Mouse (Mus musculus): ENCODE data around the gene Dll4. TPM values are rescaled to one million over a fixed set of nuclear protein-coding genes. Genes with fewer than 3 reads are reported as not detected.
A peak's percentile ranks its signal among the peaks of the same experiment; 100 is the strongest.

The Dll4 gene
- total RNA-seq, 2 experiments from 2014 or later = 19.5 to 22.3 TPM

GRCm38 (mm10) chr2:119304391-119304790 is 21.2 kb upstream of the Dll4 start:
- intact Hi-C loops (cut with DNase I) = no loop called here
- no peak for DNase-seq

GRCm38 (mm10) chr2:119304798-119305208 is 20.8 kb upstream of the Dll4 start:
- intact Hi-C loops (cut with DNase I) = no loop called here
- DNase-seq = peak; percentile 56 to 64

GRCm38 (mm10) chr2:119311544-119311943 is 14.0 kb upstream of the Dll4 start:
- intact Hi-C loops (cut with DNase I) = no loop called here
- peak in 1 of 2 experiments; percentile 37 for DNase-seq

- intact Hi-C loops (cut with DNase I) = no loop called here
- no peak for DNase-seq
These were observed 13.1 kb upstream of the Dll4 start for GRCm38 (mm10) chr2:119312380-119312958.

- intact Hi-C loops (cut with DNase I) = no loop called here
These were observed 11.7 kb upstream of the Dll4 start for GRCm38 (mm10) chr2:119313780-119314479.

GRCm38 (mm10) chr2:119314742-119315310 is 10.8 kb upstream of the Dll4 start:
- DNase-seq = no peak
- intact Hi-C loops (cut with DNase I) = no loop called here

More at GRCm38 (mm10) chr2:119313780-119314479, 11.7 kb upstream of the Dll4 start:
- DNase-seq = no peak

DNA sequence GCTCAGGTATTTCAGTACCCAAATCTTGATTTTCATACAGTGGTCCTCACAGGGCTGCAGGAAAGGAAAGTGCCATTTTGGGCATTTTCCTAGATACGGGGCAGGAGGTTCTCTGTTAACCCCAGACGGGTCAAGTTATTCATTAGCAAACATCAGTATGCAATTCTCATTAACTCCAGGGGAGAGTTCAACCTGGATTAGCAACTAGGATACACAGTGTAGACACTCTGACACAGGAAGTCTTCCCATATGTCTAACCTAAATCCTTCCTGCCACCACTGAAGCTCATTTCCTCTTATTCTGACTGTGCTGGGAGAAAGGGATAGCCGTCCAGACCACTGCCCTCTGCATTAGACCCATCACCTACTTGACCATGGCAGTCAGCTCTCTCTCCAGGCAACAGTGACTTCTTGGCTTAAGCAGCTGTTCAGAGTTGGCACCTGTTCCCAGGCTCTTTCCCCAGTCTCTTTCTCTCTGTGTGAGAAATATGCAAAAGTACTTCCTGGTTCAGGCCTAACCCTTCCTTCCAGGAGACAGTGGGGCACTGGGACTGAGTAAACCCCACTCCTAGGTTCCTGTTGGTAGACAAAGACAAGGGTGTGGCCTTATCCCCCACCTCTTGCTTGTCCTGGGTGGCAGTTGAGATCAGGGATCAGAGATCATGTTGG is 7.4 kb upstream of the Dll4 start:
- intact Hi-C loops (cut with DNase I) = no loop called here
- no peak for DNase-seq

DNA sequence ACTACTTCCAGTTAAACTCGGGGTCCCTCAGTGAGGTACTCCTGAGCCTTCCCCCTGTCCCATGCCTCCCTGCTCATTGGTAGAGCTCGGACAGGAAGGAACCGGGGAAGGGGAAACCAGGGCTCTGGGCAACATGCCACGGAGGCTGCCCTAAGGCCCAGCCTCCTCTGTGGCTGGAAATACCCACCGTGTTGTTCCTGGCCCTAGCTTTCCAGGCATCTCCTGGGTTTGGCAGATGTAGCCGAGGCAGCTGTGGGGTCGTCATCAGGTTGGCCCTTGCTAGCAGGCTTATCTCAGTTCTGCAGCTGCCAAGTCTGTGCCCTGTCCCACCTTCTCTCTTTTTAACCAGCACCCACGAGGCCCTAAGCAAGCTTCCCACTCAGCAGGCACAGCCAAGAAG is 5.0 kb upstream of the Dll4 start:
- intact Hi-C loops (cut with DNase I) = no loop called here
- no peak for DNase-seq

GRCm38 (mm10) chr2:119321771-119322586 is 3.6 kb upstream of the Dll4 start:
- DNase-seq = no peak
- intact Hi-C loops (cut with DNase I) = no loop called here

DNA sequence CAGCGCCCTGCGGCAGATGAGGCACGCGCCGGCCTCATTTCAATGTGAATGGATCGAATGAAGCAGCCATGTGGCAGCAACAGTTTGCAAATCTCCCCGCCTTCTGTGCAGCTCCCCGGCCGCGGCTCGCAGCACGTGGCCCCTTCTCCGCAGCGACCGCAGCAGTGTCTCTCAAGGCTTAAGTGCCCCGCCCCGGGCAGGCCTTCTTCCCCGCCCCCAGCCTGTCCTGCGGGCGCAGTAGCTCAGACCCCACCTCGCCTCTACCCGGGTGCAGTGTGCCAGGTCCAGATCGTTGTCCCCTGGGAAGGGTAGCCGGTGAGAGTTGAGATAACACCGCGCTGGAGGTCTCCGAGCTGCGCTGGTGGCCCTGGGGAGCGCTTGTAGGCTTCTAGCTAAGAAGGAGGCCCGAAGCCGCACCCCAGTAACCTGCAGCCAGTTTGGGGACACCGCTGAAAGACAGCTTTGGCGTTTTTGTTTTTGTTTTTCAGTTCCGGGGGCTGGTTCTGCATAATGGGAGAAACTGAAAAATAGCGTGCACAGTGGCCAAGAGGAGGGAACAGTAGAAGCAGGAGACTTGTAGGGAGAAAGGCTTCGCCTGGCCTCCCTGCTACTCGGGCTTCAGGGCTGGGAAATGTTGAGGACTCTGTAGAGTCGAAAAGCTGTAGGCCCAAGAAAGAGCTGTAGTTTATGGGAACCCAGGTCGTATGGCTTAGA is 2.8 kb upstream of the Dll4 start:
- intact Hi-C loops (cut with DNase I) = no loop called here
- no peak for DNase-seq

DNA sequence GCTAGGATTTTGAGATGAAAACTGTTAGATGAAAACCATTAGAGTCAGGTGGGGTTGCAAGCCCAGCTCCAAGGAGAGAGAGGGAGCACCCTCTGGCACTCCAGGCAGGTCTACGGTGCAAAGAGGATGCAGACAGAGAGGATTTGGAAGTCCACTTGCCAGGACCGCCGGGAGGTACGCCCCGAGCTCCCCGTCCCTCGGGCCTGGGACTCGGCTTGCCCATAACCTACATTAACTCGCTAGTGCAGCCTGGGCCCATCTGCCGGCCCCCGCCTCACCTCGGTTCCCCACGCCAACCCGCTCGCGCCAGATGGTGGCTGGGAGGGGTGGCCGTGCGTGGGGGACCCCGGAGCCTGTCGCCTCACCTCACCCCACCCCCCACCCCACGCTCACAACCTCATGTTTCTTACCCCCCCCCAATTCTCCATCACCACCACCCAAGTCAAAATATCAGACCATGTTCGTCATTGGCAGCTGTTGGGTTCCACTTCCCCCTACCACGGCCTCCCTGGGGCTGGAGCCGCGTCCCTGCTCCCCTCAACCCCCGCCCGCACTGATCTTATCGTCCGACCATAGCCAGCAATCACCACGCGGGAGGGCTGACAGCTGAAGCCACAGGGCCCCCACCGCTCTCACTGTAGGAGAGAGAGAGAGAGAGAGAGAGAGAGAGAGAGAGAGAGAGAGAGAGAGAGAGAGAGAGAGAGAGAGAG is 1.6 kb upstream of the Dll4 start:
- no peak for DNase-seq
- intact Hi-C loops (cut with DNase I) = no loop called here

DNA sequence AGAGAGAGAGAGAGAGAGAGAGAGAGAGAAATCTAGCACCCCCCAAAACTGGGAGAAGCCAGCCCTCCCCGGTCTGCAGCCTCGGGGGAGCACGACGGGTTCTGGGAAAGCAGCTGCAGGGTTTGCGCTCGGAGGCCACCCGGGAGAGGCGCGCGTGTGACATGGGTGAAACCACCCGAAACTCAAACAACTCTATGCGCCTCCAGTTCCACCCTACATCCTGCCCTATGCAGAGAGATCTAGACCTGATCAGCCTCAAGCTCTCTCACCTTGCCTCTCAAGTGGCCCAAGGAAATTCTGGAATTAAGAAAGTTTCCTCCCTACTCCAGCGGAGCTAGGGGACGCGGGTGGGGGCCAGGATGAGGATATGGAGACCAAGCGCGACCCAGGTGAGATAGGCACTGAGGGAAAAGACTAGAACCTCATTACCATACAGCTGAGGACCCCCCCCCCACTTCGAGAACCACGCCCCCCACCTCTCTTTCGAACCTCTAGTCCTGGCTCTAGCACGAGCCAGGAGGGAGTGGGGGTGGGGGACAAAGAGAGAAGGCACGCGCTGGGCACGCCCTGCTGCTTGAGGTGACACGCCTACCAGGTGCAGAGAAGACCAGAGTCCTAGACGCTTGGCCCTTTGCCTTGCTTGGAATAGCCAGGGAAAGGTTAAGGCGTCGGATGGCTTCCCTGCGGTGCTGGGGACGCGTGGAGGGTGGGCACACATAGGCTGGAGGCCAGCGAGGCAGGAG is 837 bp upstream of the Dll4 start:
- intact Hi-C loops (cut with DNase I) = no loop called here
- DNase-seq = no peak

DNA sequence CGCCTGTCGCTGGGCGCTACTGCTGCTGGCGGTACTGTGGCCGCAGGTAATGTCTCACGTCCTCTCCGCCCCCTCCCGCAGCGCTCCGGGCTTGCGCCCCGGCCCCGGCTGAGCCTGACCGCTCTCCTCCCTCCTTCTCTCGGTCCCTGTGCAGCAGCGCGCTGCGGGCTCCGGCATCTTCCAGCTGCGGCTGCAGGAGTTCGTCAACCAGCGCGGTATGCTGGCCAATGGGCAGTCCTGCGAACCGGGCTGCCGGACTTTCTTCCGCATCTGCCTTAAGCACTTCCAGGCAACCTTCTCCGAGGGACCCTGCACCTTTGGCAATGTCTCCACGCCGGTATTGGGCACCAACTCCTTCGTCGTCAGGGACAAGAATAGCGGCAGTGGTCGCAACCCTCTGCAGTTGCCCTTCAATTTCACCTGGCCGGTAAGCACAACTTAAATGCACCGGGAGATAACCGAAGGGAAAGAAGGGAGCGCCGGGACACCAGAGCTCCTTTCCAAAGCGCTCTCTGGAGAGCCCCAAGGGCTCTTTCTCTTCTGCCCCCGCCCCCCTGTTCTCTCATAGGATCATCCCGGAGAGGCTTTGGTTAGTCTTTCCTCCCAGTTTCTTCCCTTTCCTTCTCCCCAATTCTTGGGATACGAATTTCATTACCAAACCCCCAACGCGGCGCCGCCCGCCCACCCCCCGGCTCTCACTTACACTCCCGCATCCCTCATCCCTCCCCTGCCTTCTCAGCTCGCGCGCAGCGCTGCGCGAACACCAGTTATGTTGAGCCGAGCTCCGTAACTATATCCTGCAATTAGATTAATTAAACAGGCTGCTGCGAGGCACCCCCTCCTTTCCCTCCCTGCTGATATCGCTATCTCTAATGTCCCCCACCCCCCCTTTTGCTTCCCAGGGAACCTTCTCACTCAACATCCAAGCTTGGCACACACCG is 847 bp downstream of the Dll4 start:
- intact Hi-C loops (cut with DNase I) = loop anchor here (1.0 kb wide), 2 partner anchors 10 to 26 kb away; no protein-coding TSS in a partner anchor
- DNase-seq = peak in 1 of 2 experiments; percentile 39

GRCm38 (mm10) chr2:119327102-119327480 is 1.5 kb downstream of the Dll4 start:
- intact Hi-C loops (cut with DNase I) = loop anchor here (1.0 kb wide), 2 partner anchors 9 to 27 kb away; no protein-coding TSS in a partner anchor
- peak; percentile 74 to 79 for DNase-seq

- no peak for DNase-seq
- intact Hi-C loops (cut with DNase I) = loop anchor here (1.0 kb wide), 2 partner anchors 8 to 28 kb away; no protein-coding TSS in a partner anchor
These were observed 2.5 kb downstream of the Dll4 start for GRCm38 (mm10) chr2:119327942-119328526.

DNA sequence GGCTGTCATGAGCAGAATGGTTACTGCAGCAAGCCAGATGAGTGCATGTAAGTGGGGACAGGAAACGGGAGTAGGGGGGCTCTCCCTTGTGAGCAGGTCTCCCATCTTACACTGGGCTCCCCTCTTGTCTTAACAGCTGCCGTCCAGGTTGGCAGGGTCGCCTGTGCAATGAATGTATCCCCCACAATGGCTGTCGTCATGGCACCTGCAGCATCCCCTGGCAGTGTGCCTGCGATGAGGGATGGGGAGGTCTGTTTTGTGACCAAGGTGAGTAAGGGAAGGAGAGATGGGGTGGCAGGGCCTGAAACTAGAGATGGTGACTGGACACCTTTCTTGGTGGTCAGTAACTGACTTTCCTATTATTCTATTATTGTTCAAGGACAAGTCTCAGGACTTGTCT is 3.0 kb downstream of the Dll4 start:
- intact Hi-C loops (cut with DNase I) = no loop called here
- no peak for DNase-seq

Data from heart, postnatal 14 days (tissue).